Mouse (Mus musculus) cerebellum, adult 2 months (tissue): Measurements from ENCODE around the gene Sema7a. TPM values are rescaled to one million over a fixed set of nuclear protein-coding genes. Genes with fewer than 3 reads are reported as not detected.

Experiments
- DNase-seq, 2 experiments: peaks; one replicate each; pipeline ENCODE4 v3.0.0; 2021
- H3K27ac ChIP-seq: fragments of 200-500 bp; 2 replicates; pipeline ENCODE4 v1.5.1; 2012; ENCODE audit warnings: low read length, control low read depth, inconsistent platforms; ENCODE audit not compliant: insufficient read depth
- H3K27me3 ChIP-seq: fragments of 200-500 bp; 2 replicates; pipeline ENCODE4 v1.6.1; 2012; ENCODE audit warnings: inconsistent platforms, mild to moderate bottlenecking, low read length, moderate library complexity; ENCODE audit not compliant: control insufficient read depth, insufficient read depth
- H3K4me1 ChIP-seq: fragments of 200-500 bp; 2 replicates; pipeline ENCODE4 v1.6.1; 2011; ENCODE audit warnings: low read length; ENCODE audit not compliant: control insufficient read depth, insufficient read depth
- H3K4me3 ChIP-seq: fragments of 200-500 bp; replicated peaks from 2 replicates; pipeline ENCODE3; 2011; ENCODE audit warnings: mild to moderate bottlenecking, low read depth, low read length, control low read depth; ENCODE audit not compliant: insufficient read depth
- CTCF ChIP-seq: fragments of 200-500 bp; IDR thresholded peaks from 2 replicates; pipeline ENCODE4 v1.5.1; 2011; ENCODE audit warnings: low read depth, mild to moderate bottlenecking, control low read depth, low read length, moderate library complexity, borderline replicate concordance; ENCODE audit not compliant: insufficient read depth
- POLR2A ChIP-seq: fragments of 200-500 bp; IDR thresholded peaks from 2 replicates; pipeline ENCODE4 v1.6.1; 2011; ENCODE audit warnings: low read length, control low read depth, borderline replicate concordance; ENCODE audit not compliant: insufficient read depth
- WGBS: fragments of 180-500 bp; shearing (Covaris S2); methylation state at CpG from one replicate; pipeline ENCODE4 v1.1.7; 2018; 5-methylcytosine and 5-hydroxymethylcytosine counted together
- polyA plus RNA-seq: library from polyadenylated mRNA; depleted of rRNA; stranded (reverse); fragments of >200 nt; gene quantifications from 2 replicates; pipeline ENCODE4 v1.2.3, GENCODE M21; 2012

The Sema7a gene
- polyA plus RNA-seq, 1 experiment: 177 TPM

DNA sequence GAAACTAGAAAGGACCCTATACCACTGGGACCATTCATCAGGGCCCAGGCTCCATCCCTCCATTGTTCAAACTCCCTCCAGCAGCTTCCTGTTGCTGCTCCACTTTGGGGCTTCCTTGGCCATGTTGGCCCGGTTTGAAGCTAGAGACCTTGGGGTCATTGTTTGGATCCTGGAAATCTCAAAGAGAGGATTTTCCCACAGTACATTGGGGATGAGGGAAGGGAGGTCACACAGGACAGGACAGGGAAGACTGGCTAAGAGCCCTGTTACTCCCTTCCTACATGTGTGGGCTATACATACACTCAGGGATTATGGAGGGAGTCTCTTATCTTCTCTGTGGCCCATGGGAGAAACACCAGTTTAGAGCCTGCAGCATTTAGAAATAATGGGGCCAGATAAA is 18.7 kb downstream of the Sema7a start:
- no peak for TF ChIP-seq CTCF
- TF ChIP-seq POLR2A: no peak
- Histone ChIP-seq H3K27ac (no peak overlapping the region), H3K27me3 (no peaks in the 10 kb centered on the region), H3K4me3 (no peak overlapping the region), H3K4me1 (peaks cover 12% of the 10 kb centered on the region)
- no peak for DNase-seq
- whole genome bisulfite sequencing: 56% methylated on average over 1 of the region's 1 CpGs

DNA sequence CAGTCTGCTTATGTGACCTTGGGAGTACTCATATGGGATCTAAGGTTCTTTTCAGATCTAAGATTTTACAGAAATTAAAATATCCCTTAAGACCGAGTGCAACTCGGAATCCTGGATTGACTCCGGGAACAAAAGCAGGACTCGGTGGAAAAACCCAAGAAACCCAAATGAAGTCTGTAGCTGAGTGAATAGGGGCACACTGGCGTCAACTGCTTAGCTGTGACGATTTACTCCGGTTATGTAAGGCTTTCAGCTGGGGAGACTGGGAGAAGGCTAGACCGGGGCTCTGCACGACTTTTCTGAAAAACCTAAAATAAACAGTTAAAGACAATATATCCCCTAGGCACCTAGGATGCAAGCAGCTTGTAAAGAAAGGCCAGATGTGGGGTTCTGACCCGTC is 19.5 kb downstream of the Sema7a start:
- WGBS: 74% methylated on average over 10 of the region's 10 CpGs
- TF ChIP-seq CTCF (no peak), POLR2A (no peak)
- peaks cover 7% of the 10 kb centered on the region; the same call in 1 of the 2 replicates for H3K4me1 ChIP-seq
- no peaks in the 10 kb centered on the region for H3K27me3 ChIP-seq
- H3K27ac ChIP-seq: 0 out of 2 replicates have a peak overlapping the region, but pooled peaks have one; percentile 35
- no peak overlapping the region for H3K4me3 ChIP-seq
- no peak for DNase-seq

DNA sequence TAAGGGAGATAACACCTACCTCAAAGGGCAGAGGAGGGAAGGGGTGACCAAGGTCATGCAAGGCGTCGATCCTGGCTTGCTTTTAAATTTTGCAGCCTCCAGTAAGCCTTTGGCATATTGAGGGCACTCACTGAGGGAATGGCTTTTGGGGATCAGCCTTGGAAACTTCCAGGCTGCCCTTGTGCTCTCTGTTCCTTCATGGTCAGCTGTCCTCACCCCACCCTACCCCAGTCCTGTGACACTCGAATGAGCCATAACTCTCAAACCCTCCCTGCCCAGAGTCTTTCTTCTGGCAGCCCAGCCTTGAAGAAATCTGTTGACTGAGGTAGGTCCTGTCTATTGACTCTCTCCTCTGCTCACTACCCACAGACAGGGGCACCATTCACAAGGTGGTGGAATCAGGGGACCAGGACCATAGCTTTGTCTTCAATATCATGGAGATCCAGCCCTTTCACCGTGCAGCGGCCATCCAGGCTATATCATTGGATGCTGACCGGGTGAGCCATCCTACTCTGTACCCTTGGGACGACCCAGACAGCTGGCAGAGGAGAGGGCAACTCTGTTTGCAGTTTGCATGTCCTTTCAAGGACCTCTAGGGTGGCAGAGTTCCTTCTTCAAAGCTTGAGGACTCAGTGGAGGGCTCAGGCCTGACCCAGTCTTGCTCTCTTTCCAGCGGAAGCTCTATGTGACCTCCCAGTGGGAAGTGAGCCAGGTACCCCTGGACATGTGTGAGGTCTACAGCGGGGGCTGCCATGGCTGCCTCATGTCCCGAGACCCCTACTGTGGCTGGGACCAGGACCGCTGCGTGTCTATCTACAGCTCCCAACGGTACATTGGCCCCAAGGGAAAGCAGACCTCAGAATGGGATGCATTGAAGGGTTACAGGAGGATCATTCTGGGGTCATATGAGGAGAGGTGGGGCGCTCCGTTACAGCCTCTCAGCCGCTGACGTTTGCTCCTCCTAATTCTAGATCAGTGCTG is 20.3 kb downstream of the Sema7a start:
- WGBS: 68% methylated on average over 17 of the region's 17 CpGs

DNA sequence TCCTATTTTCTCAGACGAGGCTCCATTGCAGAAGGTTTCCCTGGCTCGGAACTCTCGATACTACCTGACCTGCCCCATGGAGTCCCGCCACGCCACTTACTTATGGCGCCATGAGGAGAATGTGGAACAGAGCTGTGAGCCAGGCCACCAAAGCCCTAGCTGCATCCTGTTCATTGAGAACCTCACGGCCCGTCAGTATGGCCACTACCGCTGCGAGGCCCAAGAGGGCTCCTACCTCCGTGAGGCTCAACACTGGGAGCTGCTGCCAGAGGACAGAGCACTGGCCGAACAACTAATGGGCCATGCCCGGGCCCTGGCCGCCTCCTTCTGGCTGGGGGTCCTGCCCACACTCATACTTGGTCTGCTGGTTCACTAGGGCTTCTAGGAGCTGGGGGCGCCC is 21.3 kb downstream of the Sema7a start:
- Histone ChIP-seq H3K27ac (no peak overlapping the region), H3K4me1 (peaks cover 18% of the 10 kb centered on the region), H3K27me3 (no peaks in the 10 kb centered on the region), H3K4me3 (no peak overlapping the region)
- TF ChIP-seq POLR2A: no peak
- TF ChIP-seq CTCF: no peak
- DNase-seq: peak in 1 of 2 experiments; percentile 16
- WGBS: 68% methylated on average over 15 of the region's 15 CpGs

More for the DNA sequence above, 20.3 kb downstream of the Sema7a start:
- no peak overlapping the region for H3K27ac ChIP-seq
- no peaks in the 10 kb centered on the region for H3K27me3 ChIP-seq
- peak in 1 of 2 experiments; percentile 25 for DNase-seq
- H3K4me1 ChIP-seq: peaks cover 9% of the 10 kb centered on the region
- H3K4me3 ChIP-seq: no peak overlapping the region
- TF ChIP-seq POLR2A (no peak), CTCF (no peak)

DNA sequence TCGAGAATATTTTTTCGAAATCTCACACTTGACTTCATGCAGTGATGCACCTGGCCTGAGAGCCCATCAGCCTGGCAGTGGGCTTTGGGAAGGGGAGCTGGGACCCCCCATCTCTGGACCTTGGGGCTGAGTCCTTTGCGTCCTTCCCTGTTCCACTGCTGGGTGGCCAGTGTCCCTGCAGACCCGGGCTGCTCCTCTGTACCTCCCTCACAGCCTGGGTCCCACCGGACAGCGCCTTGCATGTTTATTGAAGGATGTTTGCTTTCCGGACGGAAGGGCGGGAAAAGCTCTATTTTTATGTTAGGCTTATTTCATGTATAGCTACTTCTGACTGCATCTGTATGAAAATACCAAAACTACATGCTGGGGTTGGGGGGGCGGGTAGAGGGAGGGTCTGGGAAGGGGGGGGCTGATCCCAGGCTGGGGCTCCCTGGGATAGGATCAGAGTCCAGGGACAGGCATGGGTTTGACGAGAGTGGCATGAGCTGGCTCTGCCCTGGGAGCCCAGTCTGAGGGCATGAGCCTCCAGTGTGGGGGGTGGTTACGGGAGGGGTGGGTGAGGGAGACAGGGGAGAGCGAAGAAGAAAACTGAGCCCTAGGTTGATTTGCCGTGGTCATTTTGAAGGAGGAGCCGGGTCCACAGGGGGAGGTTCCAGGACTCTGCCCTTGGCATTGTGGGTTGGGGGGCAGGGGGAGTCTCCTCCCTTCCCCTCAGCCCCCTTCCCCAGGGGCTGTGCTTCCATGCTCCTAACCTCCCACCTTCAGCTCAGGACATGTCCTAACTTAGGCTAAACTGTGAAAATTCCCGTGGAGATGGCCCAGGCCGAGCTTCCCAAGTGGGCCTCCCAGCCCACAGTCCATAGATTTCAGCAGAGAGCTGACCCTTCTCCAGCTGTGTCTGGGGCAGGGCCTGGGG is 22.2 kb downstream of the Sema7a start:
- Histone ChIP-seq H3K4me3 (no peak overlapping the region), H3K27me3 (no peaks in the 10 kb centered on the region), H3K27ac (no peak overlapping the region), H3K4me1 (peaks cover 24% of the 10 kb centered on the region)
- no peak for TF ChIP-seq POLR2A
- TF ChIP-seq CTCF: no peak
- peak in 1 of 2 experiments; percentile 20 for DNase-seq
- 63% methylated on average over 17 of the region's 17 CpGs for WGBS

DNA sequence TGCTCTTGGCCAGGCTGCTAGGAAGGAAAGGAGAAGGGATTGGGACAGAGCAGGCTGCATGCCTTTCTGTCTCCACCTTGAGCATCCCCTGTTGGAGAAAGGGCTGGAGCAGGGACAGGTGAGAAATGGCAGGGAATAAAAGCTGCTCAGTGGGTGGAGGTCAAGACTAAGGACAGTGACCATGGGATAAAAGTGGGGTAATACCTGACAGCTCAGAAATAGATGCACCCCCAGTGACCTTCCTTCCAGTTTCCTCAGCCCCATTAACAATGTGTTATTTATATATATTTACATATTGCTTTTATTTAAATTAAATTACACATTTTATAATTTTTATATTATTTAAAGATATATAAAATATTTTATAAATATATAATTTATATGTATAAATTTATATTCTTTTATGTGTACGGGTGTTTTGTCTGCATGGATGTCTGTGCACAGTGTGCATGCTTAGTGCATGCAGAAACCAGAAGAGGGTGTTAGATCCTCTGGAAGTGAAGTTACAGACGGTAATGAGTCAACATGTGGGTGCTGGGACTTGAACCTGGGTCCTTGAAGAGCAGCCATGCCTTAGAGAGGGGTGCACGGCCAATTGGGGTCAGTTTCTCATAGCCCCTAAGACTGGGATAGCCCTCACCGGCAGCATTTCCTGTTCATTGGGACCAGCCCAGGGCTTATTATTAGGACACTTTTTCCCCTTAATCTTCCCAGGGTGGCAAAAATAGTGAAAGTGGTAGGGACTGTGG is 23.5 kb downstream of the Sema7a start:
- DNase-seq: peak in 1 of 2 experiments; percentile 15
- Histone ChIP-seq H3K27me3 (no peaks in the 10 kb centered on the region), H3K4me1 (peaks cover 35% of the 10 kb centered on the region), H3K27ac (no peak overlapping the region), H3K4me3 (no peak overlapping the region)
- TF ChIP-seq CTCF (no peak), POLR2A (no peak)
- 87% methylated on average over 4 of the region's 4 CpGs for WGBS

DNA sequence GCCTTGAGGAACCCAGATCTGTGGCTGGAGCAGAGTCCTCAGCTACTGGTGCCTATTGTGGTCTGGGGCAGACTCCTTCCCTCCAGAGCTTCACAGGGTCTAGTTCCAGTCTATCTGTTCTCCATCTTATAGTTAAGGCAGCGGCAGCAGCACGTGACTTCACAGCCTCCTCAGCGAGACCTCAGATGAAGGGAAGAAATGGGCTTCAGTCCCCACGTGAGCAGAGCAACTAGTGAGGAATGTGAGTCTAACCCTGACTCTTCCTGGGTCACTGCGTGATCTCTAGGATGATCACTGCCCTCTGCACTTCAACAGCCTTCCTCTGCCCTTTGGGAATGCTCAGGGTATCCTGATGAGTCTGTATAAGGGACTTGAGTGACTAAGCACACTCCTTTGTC is 24.1 kb downstream of the Sema7a start:
- no peaks in the 10 kb centered on the region for H3K27me3 ChIP-seq
- H3K4me3 ChIP-seq: no peak overlapping the region
- H3K4me1 ChIP-seq: peaks cover 40% of the 10 kb centered on the region
- H3K27ac ChIP-seq: no peak overlapping the region
- no peak for DNase-seq
- TF ChIP-seq CTCF (no peak), POLR2A (no peak)
- WGBS: 76% methylated on average over 5 of the region's 5 CpGs
